Mouse (Mus musculus) neural tube, embryonic 12.5 days (tissue): ENCODE data around the gene Shmt2. TPM values are rescaled to one million over a fixed set of nuclear protein-coding genes. Genes with fewer than 3 reads are reported as not detected.

Source experiments
- ATAC-seq: fragments of 200-750 bp; cut with Nextera tagmentation; 2 replicates; pipeline ENCODE4 v1.8.0; 2017; ENCODE audit warnings: low read depth, mild to moderate bottlenecking, moderate TSS enrichment, moderate library complexity; ENCODE audit not compliant: low FRiP score
- H3K27ac ChIP-seq: fragments of 300-500 bp; sonication (generic); 2 replicates; pipeline ENCODE4 v1.5.1; 2016
- H3K27me3 ChIP-seq: fragments of 300-500 bp; sonication (generic); replicated peaks from 2 replicates; pipeline ENCODE4 v1.6.1; 2016; ENCODE audit warnings: mild to moderate bottlenecking
- H3K36me3 ChIP-seq: fragments of 300-500 bp; sonication (generic); 2 replicates; pipeline ENCODE4 v1.6.1; 2016; ENCODE audit warnings: mild to moderate bottlenecking
- H3K4me1 ChIP-seq: fragments of 300-500 bp; sonication (generic); 2 replicates; pipeline ENCODE4 v1.6.1; 2016
- H3K4me2 ChIP-seq: fragments of 300-500 bp; sonication (generic); replicated peaks from 2 replicates; pipeline ENCODE4 v1.6.1; 2016; ENCODE audit warnings: mild to moderate bottlenecking
- H3K4me3 ChIP-seq: fragments of 300-500 bp; sonication (generic); 2 replicates; pipeline ENCODE4 v1.5.1; 2016
- H3K9ac ChIP-seq: fragments of 300-500 bp; sonication (generic); 2 replicates; pipeline ENCODE4 v1.6.1; 2016; ENCODE audit warnings: mild to moderate bottlenecking
- H3K9me3 ChIP-seq: fragments of 300-500 bp; sonication (generic); 2 replicates; pipeline ENCODE4 v1.6.1; 2016; ENCODE audit warnings: mild to moderate bottlenecking
- WGBS: fragments of 180-500 bp; shearing (Covaris S2); methylation state at CpG from one replicate; pipeline ENCODE4 v1.1.7; 2016; 5-methylcytosine and 5-hydroxymethylcytosine counted together
- polyA plus RNA-seq: library from polyadenylated mRNA; unstranded; fragments of >200 nt; fragmentation: Nextera tagmentation; extraction: Ambion mirVana; gene quantifications from 2 replicates; pipeline ENCODE4 v1.2.1, GENCODE M21; 2016

Gene Shmt2
- polyA plus RNA-seq, 1 experiment from 2014 or later = 76.9 TPM

GRCm38 (mm10) chr10:127509051-127509836, 13.0 kb downstream of the Shmt2 start:
- Histone ChIP-seq H3K4me3 (peak overlapping the region; percentile 36), H3K4me1 (peaks cover 68% of the 10 kb centered on the region), H3K9me3 (no peaks in the 10 kb centered on the region), H3K9ac (peak overlapping the region; percentile 38; the same call in 1 of the 2 replicates), H3K4me2 (peak overlapping the region; percentile 76), H3K36me3 (peaks cover 4% of the 10 kb centered on the region; the same call in 1 of the 2 replicates), H3K27me3 (peaks cover 41% of the 10 kb centered on the region), H3K27ac (peak overlapping the region; percentile 89)
- ATAC-seq = peak; percentile 66
- WGBS = under 1% methylated on average over 35 of the region's 35 CpGs

- Histone ChIP-seq H3K36me3 (peaks cover 7% of the 10 kb centered on the region; the same call in 1 of the 2 replicates), H3K9ac (no peak overlapping the region), H3K27ac (no peak overlapping the region), H3K27me3 (peaks cover 31% of the 10 kb centered on the region), H3K9me3 (no peaks in the 10 kb centered on the region), H3K4me2 (peak overlapping the region; percentile 76), H3K4me1 (peaks cover 58% of the 10 kb centered on the region), H3K4me3 (no peak overlapping the region)
- 2% methylated on average over 15 of the region's 15 CpGs for WGBS
- ATAC-seq = no peak
Measured at GRCm38 (mm10) chr10:127508239-127508638, 14.0 kb downstream of the Shmt2 start.

- Histone ChIP-seq H3K9ac (no peak within 1 kb of the TSS), H3K4me1 (no peaks in the 10 kb centered on the region), H3K36me3 (peaks cover 44% of the 10 kb centered on the region), H3K4me3 (no peak within 1 kb of the TSS), H3K27me3 (no peaks in the 10 kb centered on the region), H3K27ac (no peak within 1 kb of the TSS), H3K4me2 (no peak within 1 kb of the TSS), H3K9me3 (no peaks in the 10 kb centered on the region)
- ATAC-seq = no peak
- 81% methylated on average over 13 of the region's 13 CpGs for WGBS
Measured at GRCm38 (mm10) chr10:127500894-127501893, 21.1 kb downstream of the Shmt2 start, which contains the start of gene Stac3. Gene Stac3 (plus strand): TSS chr10:127501686.

- WGBS = 86% methylated on average over 4 of the region's 4 CpGs
- no peak for ATAC-seq
- H3K4me2 ChIP-seq = no peak overlapping the region
- H3K4me3 ChIP-seq = no peak overlapping the region
- H3K4me1 ChIP-seq = no peaks in the 10 kb centered on the region
- no peaks in the 10 kb centered on the region for H3K9me3 ChIP-seq
- H3K9ac ChIP-seq = no peak overlapping the region
- no peaks in the 10 kb centered on the region for H3K27me3 ChIP-seq
- H3K36me3 ChIP-seq = peaks cover 54% of the 10 kb centered on the region
- no peak overlapping the region for H3K27ac ChIP-seq
Measured at GRCm38 (mm10) chr10:127500042-127500441, 22.2 kb downstream of the Shmt2 start.

GRCm38 (mm10) chr10:127499516-127499915, 22.7 kb downstream of the Shmt2 start:
- Histone ChIP-seq H3K4me2 (no peak overlapping the region), H3K4me1 (no peaks in the 10 kb centered on the region), H3K4me3 (no peak overlapping the region), H3K36me3 (peaks cover 55% of the 10 kb centered on the region), H3K9me3 (no peaks in the 10 kb centered on the region), H3K9ac (no peak overlapping the region), H3K27me3 (no peaks in the 10 kb centered on the region), H3K27ac (no peak overlapping the region)
- WGBS = 76% methylated on average over 5 of the region's 5 CpGs
- ATAC-seq = no peak

- no peak overlapping the region for H3K9ac ChIP-seq
- H3K4me2 ChIP-seq = no peak overlapping the region
- peaks cover 5% of the 10 kb centered on the region; the same call in 1 of the 2 replicates for H3K4me1 ChIP-seq
- ATAC-seq = no peak
- H3K36me3 ChIP-seq = peaks cover 74% of the 10 kb centered on the region
- WGBS = 97% methylated on average over 3 of the region's 3 CpGs
- H3K4me3 ChIP-seq = no peak overlapping the region
- no peak overlapping the region for H3K27ac ChIP-seq
- H3K27me3 ChIP-seq = no peaks in the 10 kb centered on the region
- H3K9me3 ChIP-seq = no peaks in the 10 kb centered on the region
Measured at GRCm38 (mm10) chr10:127496156-127496555, 26.1 kb downstream of the Shmt2 start.

GRCm38 (mm10) chr10:127492118-127492517, 30.1 kb downstream of the Shmt2 start:
- 95% methylated on average over 3 of the region's 3 CpGs for WGBS
- Histone ChIP-seq H3K9ac (no peak overlapping the region), H3K27ac (no peak overlapping the region), H3K36me3 (peaks cover 56% of the 10 kb centered on the region), H3K4me3 (no peak overlapping the region), H3K4me1 (peaks cover 19% of the 10 kb centered on the region; the same call in 1 of the 2 replicates), H3K9me3 (no peaks in the 10 kb centered on the region), H3K27me3 (no peaks in the 10 kb centered on the region), H3K4me2 (no peak overlapping the region)
- ATAC-seq = no peak

GRCm38 (mm10) chr10:127491128-127491512, 31.1 kb downstream of the Shmt2 start:
- 0 out of 2 replicates have a peak, but pooled peaks have one; percentile 33 for ATAC-seq
- H3K36me3 ChIP-seq = peaks cover 51% of the 10 kb centered on the region
- H3K9me3 ChIP-seq = no peaks in the 10 kb centered on the region
- H3K27ac ChIP-seq = no peak overlapping the region; the same call in none of the 2 replicates
- peaks cover 19% of the 10 kb centered on the region; the same call in 1 of the 2 replicates for H3K4me1 ChIP-seq
- H3K4me3 ChIP-seq = no peak overlapping the region
- 73% methylated on average over 8 of the region's 8 CpGs for WGBS
- no peak overlapping the region for H3K4me2 ChIP-seq
- H3K27me3 ChIP-seq = no peaks in the 10 kb centered on the region
- H3K9ac ChIP-seq = no peak overlapping the region

GRCm38 (mm10) chr10:127490160-127491127, 31.8 kb downstream of the Shmt2 start:
- peaks cover 19% of the 10 kb centered on the region; the same call in 1 of the 2 replicates for H3K4me1 ChIP-seq
- H3K9ac ChIP-seq = no peak overlapping the region
- no peaks in the 10 kb centered on the region for H3K9me3 ChIP-seq
- ATAC-seq = peak; percentile 53; the same call in 1 of the 2 replicates
- no peaks in the 10 kb centered on the region for H3K27me3 ChIP-seq
- no peak overlapping the region for H3K4me2 ChIP-seq
- H3K27ac ChIP-seq = no peak overlapping the region; the same call in 1 of the 2 replicates
- 64% methylated on average over 18 of the region's 18 CpGs for WGBS
- H3K4me3 ChIP-seq = no peak overlapping the region
- H3K36me3 ChIP-seq = peaks cover 49% of the 10 kb centered on the region

- WGBS = 85% methylated on average over 7 of the region's 7 CpGs
- no peak overlapping the region for H3K27ac ChIP-seq
- H3K9ac ChIP-seq = no peak overlapping the region
Measured at GRCm38 (mm10) chr10:127488856-127489255, 33.4 kb downstream of the Shmt2 start.

GRCm38 (mm10) chr10:127485235-127485634, 37.0 kb downstream of the Shmt2 start:
- no peak for ATAC-seq
- no peaks in the 10 kb centered on the region for H3K9me3 ChIP-seq
- peaks cover 42% of the 10 kb centered on the region for H3K36me3 ChIP-seq
- H3K9ac ChIP-seq = no peak overlapping the region
- H3K27me3 ChIP-seq = no peaks in the 10 kb centered on the region
- 89% methylated on average over 10 of the region's 10 CpGs for WGBS
- no peak overlapping the region for H3K4me3 ChIP-seq
- H3K4me2 ChIP-seq = no peak overlapping the region
- peaks cover 7% of the 10 kb centered on the region; the same call in 1 of the 2 replicates for H3K4me1 ChIP-seq
- no peak overlapping the region for H3K27ac ChIP-seq

More at GRCm38 (mm10) chr10:127488856-127489255, 33.4 kb downstream of the Shmt2 start:
- no peak for ATAC-seq
- Histone ChIP-seq H3K4me3 (no peak overlapping the region), H3K4me2 (no peak overlapping the region), H3K9me3 (no peaks in the 10 kb centered on the region), H3K27me3 (no peaks in the 10 kb centered on the region), H3K36me3 (peaks cover 51% of the 10 kb centered on the region), H3K4me1 (peaks cover 19% of the 10 kb centered on the region; the same call in 1 of the 2 replicates)
